ENCODE assay signal across 24 mouse cellular contexts in genomic region chr5:87665908-87666307, GRCm38 (mm10). TPM values are rescaled to one million over a fixed set of nuclear protein-coding genes. Genes with fewer than 3 reads are reported as not detected.
A peak's percentile ranks its signal among the peaks of the same experiment; 100 is the strongest.
DNase-seq lines count a peak whose midpoint lies in the region; TF ChIP-seq lines count a peak whose summit lies in the region.
"Had no signal": no experiment of that assay in that cellular context is flagged by ENCODE, and none has a peak within 500 bp of the region (broad histone marks: within the 10 kb centered on the region; RNA-seq: fewer than 3 reads in every experiment).

Csn1s1 (plus strand) TSS chr5:87666208.

- H3K79me2 ChIP-seq in CH12.LX (replicated peaks; ENCODE audit: control insufficient read depth, extremely low read depth, insufficient read depth, poor library complexity, severe bottlenecking) = no peaks in the 10 kb centered on the region

- dilution Hi-C loops in CH12.LX (cut with MboI; ENCODE audit: extremely low pct_ligation_motif_present, extremely low pct_unique_long_range_greater_than_20kb, low sequenced_read_pairs) = no loop called here

- no peaks in the 10 kb centered on the region for H3K27me3 ChIP-seq in CH12.LX (replicated peaks)

- no peaks in the 10 kb centered on the region for H3K9me3 ChIP-seq in CH12.LX (replicated peaks; ENCODE audit: low read length)
- H3K9me3 ChIP-seq: G1E had no signal

- no peak within 1 kb of the TSS for H3K9ac ChIP-seq in CH12.LX (ENCODE audit: insufficient read depth, low read depth)

- no peaks in the 10 kb centered on the region for H3K36me3 ChIP-seq in CH12.LX (replicated peaks in 1 of 2; ENCODE audit: control insufficient read depth in 1 of 2, insufficient read depth in 1 of 2, low read length in 1 of 2)
- H3K36me3 ChIP-seq: G1E had no signal

- TF ChIP-seq RAD21 in CH12.LX (IDR thresholded peaks at IDR 0.05; ENCODE audit: low read depth, low read length) = no peak

- TF ChIP-seq EP300 in CH12.LX (IDR thresholded peaks at IDR 0.05; ENCODE audit: low read length) = no peak

- no peak for TF ChIP-seq CTCF in CH12.LX (conservative IDR thresholded peaks at IDR 0.05 in 1 of 2, IDR thresholded peaks at IDR 0.05 in 1 of 2; ENCODE audit: low read depth in 2 of 2, low read length in 2 of 2)

- TF ChIP-seq POLR2A in CH12.LX (IDR thresholded peaks at IDR 0.05; ENCODE audit: low read depth, low read length) = no peak

- no peak within 1 kb of the TSS for H3K4me2 ChIP-seq in CH12.LX (ENCODE audit: insufficient read depth, low read depth, poor library complexity, severe bottlenecking)

- no peak within 1 kb of the TSS for H3K27ac ChIP-seq in CH12.LX (ENCODE audit: insufficient read depth, low read depth)

- peak; percentile 37 for DNase-seq in CH12.LX (ENCODE audit: extremely low read depth)
- DNase-seq in retina, postnatal 1 day = no peak
- DNase-seq: adrenal gland, adult 2 months; adrenal gland, adult 8-10 months; adrenal gland, postnatal 10 days; adrenal gland, postnatal 14 days; adrenal gland, postnatal 25 days; adrenal gland, postnatal 36 days; B cell, adult 2 months; cerebellum, adult 11 months; cerebellum, adult 11-12 months; cerebellum, adult 18-20 months; cerebellum, adult 2 months; cerebellum, adult 8-10 months had no signal

- H3K4me3 ChIP-seq in CH12.LX (replicated peaks in 1 of 3; ENCODE audit: low read depth in 2 of 3, low read length in 2 of 3, poor library complexity in 1 of 3) = no peak within 1 kb of the TSS

- no peaks in the 10 kb centered on the region; a peak in 1 of 4 replicates for H3K4me1 ChIP-seq in CH12.LX (ENCODE audit: control insufficient read depth in 1 of 2, insufficient read depth in 2 of 2)

- in situ Hi-C loops in CH12.LX (cut with MboI; ENCODE audit: low pct_ligation_motif_present, low pct_unique_long_range_greater_than_20kb, low sequenced_read_pairs) = no loop called here

TF ChIP-seq in CH12.LX, 34 proteins besides CTCF, POLR2A, EP300 and RAD21:
- no peak for TF ChIP-seq CHD2 (IDR thresholded peaks at IDR 0.05; ENCODE audit: low read length)
- no peak for TF ChIP-seq NRF1 (IDR thresholded peaks at IDR 0.05; ENCODE audit: low read depth, low read length)
- no peak for TF ChIP-seq ELF1 (IDR thresholded peaks at IDR 0.05; ENCODE audit: low read depth, low read length)
- no peak for TF ChIP-seq HCFC1 (IDR thresholded peaks at IDR 0.05; ENCODE audit: low read depth, low read length)
- no peak for TF ChIP-seq UBTF (IDR thresholded peaks at IDR 0.05; ENCODE audit: low read depth, low read length)
- TF ChIP-seq SMC3 (IDR thresholded peaks at IDR 0.05; ENCODE audit: low read depth, low read length) = no peak
- no peak for TF ChIP-seq JUND (conservative IDR thresholded peaks at IDR 0.05; ENCODE audit: low read depth, low read length)
- no peak for TF ChIP-seq POLR2AphosphoS2 (IDR thresholded peaks at IDR 0.05; ENCODE audit: low read depth, low read length)
- TF ChIP-seq GABPA (IDR thresholded peaks at IDR 0.05; ENCODE audit: insufficient replicate concordance, low read depth, low read length) = no peak
- no peak for TF ChIP-seq BHLHE40 (IDR thresholded peaks at IDR 0.05; ENCODE audit: low read depth, low read length)
- TF ChIP-seq PAX5 (IDR thresholded peaks at IDR 0.05; ENCODE audit: low read length) = no peak
- TF ChIP-seq MAX (IDR thresholded peaks at IDR 0.05; ENCODE audit: low read length) = no peak
- no peak for TF ChIP-seq MXI1 (IDR thresholded peaks at IDR 0.05; ENCODE audit: low read depth, low read length)
- no peak for TF ChIP-seq NELFE (IDR thresholded peaks at IDR 0.05; ENCODE audit: low read depth, low read length)
- TF ChIP-seq SIN3A (IDR thresholded peaks at IDR 0.05; ENCODE audit: low read length) = no peak

RNA-seq across cellular contexts. Expression of gene Csn1s1, which starts in this region (rescaled TPM):
- total RNA-seq in CH12.LX (2012; rRNA removed) (not detected in 2 replicates), CH12.LX (2014; rRNA removed) (not detected in 2 replicates)
- polyA plus RNA-seq in CH12.LX (2012; ENCODE audit: insufficient read length, low read depth) = not detected in 2 replicates
- total RNA-seq: adrenal gland, adult 18-20 months; adrenal gland, adult 2 months; adrenal gland, adult 8-10 months; adrenal gland, postnatal 10 days; adrenal gland, postnatal 14 days; adrenal gland, postnatal 25 days; adrenal gland, postnatal 36 days; adrenal gland, postnatal 4 days; ES-E14; G1E; MEL had no signal
- polyA plus RNA-seq: activated CD4-positive, CD25-positive, alpha-beta regulatory T cell, adult 4 months; adrenal gland, adult 2 months; brain, embryonic 14.5 days; C2C12; CD4-positive, CD25-positive, alpha-beta regulatory T cell, adult 4 months; cerebellum, adult 2 months; G1E; Patski had no signal

Comparison
In these comparisons a context has a peak if more than half of its experiments do, and no peak if none do; other contexts are left out.
1. Peak in DNase-seq in CH12.LX; RNA of the gene not detected or under 1 TPM.